Mouse (Mus musculus): ENCODE results near the gene Fbxw2. TPM values are rescaled to one million over a fixed set of nuclear protein-coding genes. Genes with fewer than 3 reads are reported as not detected.
"Not testable (repeated sequence)": the region's sequence is repeated elsewhere in the genome, so short reads cannot be mapped to it uniquely, and the experiment has no call there.

The Fbxw2 gene
- polyA plus RNA-seq, 1 experiment from 2014 or later: 61.0 TPM

DNA sequence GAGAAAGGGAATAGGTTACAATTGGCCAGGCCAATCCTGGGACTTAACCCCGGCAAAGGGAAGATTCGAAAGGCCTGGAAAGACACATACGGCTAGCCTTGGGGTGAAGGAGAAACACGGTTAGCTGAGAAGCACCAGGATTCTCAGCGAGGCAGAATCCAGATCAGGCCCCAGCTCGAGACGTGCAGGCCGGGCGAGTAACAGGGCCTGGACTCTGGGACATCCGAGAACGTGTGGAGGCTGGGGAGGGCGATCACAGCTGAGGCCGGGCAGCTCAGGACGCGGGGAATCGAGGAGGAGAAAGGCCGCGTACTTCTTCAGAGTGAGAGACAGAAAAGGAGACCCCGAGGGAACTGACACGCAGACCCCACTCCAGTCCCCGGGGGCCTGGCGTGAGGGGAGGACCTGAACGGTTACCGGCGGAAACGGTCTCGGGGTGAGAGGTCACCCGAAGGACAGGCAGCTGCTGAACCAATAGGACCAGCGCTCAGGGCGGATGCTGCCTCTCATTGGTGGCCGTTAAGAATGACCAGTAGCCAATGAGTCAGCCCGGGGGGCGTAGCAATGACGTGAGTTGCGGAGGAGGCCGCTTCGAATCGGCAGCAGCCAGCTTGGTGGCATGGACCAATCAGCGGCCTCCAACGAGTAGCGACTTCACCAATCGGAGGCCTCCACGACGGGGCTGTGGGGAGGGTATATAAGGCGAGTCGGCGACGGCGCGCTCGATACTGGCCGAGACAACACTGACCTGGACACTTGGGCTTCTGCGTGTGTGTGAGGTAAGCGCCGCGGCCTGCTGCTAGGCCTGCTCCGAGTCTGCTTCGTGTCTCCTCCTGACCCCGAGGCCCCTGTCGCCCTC, 54.5 kb downstream of the Fbxw2 start, which contains the start of gene Hspa5:
Hspa5 (plus strand) TSS at position 603 of the 859 bp plus-strand sequence.
- DNase-seq (ENCODE audit: low spot score) (peak; percentile 100), ATAC-seq (replicated peaks; ENCODE audit: low FRiP score, low read depth) (peak; percentile 99)
- H3K4me1 ChIP-seq (replicated peaks; ENCODE audit: insufficient read depth, low read length): peaks cover 22% of the 10 kb centered on the region
- peak within 1 kb of the TSS; percentile 97 for H3K9ac ChIP-seq (ENCODE audit: low read depth, low read length)
- H3K27me3 ChIP-seq (ENCODE audit: insufficient read depth, low read length): no peaks in the 10 kb centered on the region
- H3K4me2 ChIP-seq (ENCODE audit: low read length): peak within 1 kb of the TSS; percentile 77
- peaks cover 28% of the 10 kb centered on the region for H3K36me3 ChIP-seq (ENCODE audit: insufficient read depth, low read length)
- WGBS: under 1% methylated on average over 60 of the region's 60 CpGs
- H3K27ac ChIP-seq: peak within 1 kb of the TSS; percentile 93
- H3K9me3 ChIP-seq (replicated peaks; ENCODE audit: low read length): no peaks in the 10 kb centered on the region
- H3K4me3 ChIP-seq (replicated peaks; ENCODE audit: low read depth, low read length): peak within 1 kb of the TSS; percentile 87
- no peak for TF ChIP-seq CTCF (IDR thresholded peaks at IDR 0.05; ENCODE audit: low read depth)

DNA sequence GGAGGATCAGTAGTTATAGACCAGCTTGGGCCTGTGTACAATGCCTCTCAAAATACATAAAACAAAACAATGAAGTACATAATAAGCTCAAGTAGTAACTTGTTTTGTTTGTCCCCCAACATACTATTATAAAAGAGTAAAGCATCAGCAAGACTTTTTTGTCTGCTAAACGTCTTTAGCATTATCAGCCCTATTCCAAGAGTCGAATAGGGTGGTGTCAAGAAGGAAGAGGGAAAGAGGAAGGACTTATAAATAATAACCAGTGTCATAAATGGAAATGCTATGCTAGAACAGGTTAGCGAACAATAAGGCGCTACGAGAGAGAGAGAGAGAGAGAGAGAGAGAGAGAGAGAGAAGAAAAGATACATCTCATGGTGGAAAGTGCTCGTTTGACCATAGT, 55.2 kb downstream of the Fbxw2 start:
- Histone ChIP-seq H3K36me3 (ENCODE audit: insufficient read depth, low read length) (peaks cover 22% of the 10 kb centered on the region), H3K4me1 (replicated peaks; ENCODE audit: insufficient read depth, low read length) (peaks cover 22% of the 10 kb centered on the region), H3K9me3 (replicated peaks; ENCODE audit: low read length) (no peaks in the 10 kb centered on the region), H3K4me3 (replicated peaks; ENCODE audit: low read depth, low read length) (peak overlapping the region; percentile 70), H3K27ac (peak overlapping the region; percentile 93), H3K9ac (ENCODE audit: low read depth, low read length) (peak overlapping the region; percentile 97), H3K27me3 (ENCODE audit: insufficient read depth, low read length) (no peaks in the 10 kb centered on the region), H3K4me2 (ENCODE audit: low read length) (peak overlapping the region; percentile 77)
- DNase-seq (ENCODE audit: low spot score): no peak
- WGBS: under 1% methylated on average over 6 of the region's 6 CpGs
- TF ChIP-seq CTCF (IDR thresholded peaks at IDR 0.05; ENCODE audit: low read depth): no peak
- ATAC-seq (replicated peaks; ENCODE audit: low FRiP score, low read depth): no peak

DNA sequence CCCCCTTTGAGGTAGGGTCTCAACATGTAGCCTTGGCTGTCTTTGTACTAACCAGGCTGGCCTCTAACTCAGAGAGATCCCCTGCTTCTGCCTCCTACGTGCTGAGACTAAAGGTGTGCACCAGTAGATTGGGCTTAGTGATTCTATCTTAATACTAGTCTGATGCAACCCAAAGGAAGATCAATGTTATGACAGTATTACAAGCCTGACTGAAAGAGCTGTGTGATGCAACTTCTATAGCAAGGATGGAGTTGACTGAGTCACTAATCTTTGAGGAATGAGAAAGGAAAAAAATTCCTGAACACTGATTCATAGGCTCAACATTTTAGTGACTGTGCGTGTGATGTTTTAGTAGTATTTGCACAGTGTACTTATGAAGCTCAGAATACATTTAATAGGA, 56.1 kb downstream of the Fbxw2 start:
- H3K36me3 ChIP-seq (ENCODE audit: insufficient read depth, low read length): peaks cover 15% of the 10 kb centered on the region
- no peak for DNase-seq (ENCODE audit: low spot score)
- no peaks in the 10 kb centered on the region for H3K27me3 ChIP-seq (ENCODE audit: insufficient read depth, low read length)
- no peak overlapping the region for H3K27ac ChIP-seq
- H3K9me3 ChIP-seq (replicated peaks; ENCODE audit: low read length): no peaks in the 10 kb centered on the region
- H3K4me3 ChIP-seq (replicated peaks; ENCODE audit: low read depth, low read length): no peak overlapping the region
- WGBS: 93% methylated on average over 2 of the region's 2 CpGs
- ATAC-seq (replicated peaks; ENCODE audit: low FRiP score, low read depth): no peak
- H3K9ac ChIP-seq (ENCODE audit: low read depth, low read length): no peak overlapping the region
- peaks cover 17% of the 10 kb centered on the region for H3K4me1 ChIP-seq (replicated peaks; ENCODE audit: insufficient read depth, low read length)
- no peak overlapping the region for H3K4me2 ChIP-seq (ENCODE audit: low read length)
- TF ChIP-seq CTCF (IDR thresholded peaks at IDR 0.05; ENCODE audit: low read depth): no peak

DNA sequence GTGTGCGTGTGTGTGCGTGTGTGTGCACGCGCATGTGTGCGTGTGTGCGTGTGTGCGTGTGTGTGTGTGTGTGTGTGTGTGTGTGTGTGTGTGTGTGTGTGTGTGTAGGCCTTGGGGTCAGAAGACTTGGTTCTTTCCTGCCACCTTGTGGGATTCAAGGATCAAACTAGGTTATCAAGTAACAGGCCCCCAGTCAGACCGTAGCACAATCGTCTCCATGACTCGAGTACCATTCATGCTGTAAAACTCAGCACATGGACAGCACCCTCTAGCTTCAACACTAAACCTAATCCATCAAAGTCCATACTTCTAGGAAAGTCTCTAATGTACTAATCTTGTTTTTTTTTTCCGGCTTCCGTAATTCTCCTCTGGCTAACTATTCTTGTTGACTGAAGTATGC, 61.3 kb downstream of the Fbxw2 start:
- no peak; the same call in 1 of the 2 replicates for TF ChIP-seq CTCF (IDR thresholded peaks at IDR 0.05; ENCODE audit: low read depth)
- DNase-seq (ENCODE audit: low spot score): no peak
- 59% methylated on average over 12 of the region's 12 CpGs for WGBS
- no peak overlapping the region for H3K4me2 ChIP-seq (ENCODE audit: low read length)
- H3K4me3 ChIP-seq (replicated peaks; ENCODE audit: low read depth, low read length): no peak overlapping the region
- H3K27me3 ChIP-seq (ENCODE audit: insufficient read depth, low read length): no peaks in the 10 kb centered on the region
- no peaks in the 10 kb centered on the region for H3K9me3 ChIP-seq (replicated peaks; ENCODE audit: low read length)
- H3K36me3 ChIP-seq (ENCODE audit: insufficient read depth, low read length): no peaks in the 10 kb centered on the region
- no peaks in the 10 kb centered on the region for H3K4me1 ChIP-seq (replicated peaks; ENCODE audit: insufficient read depth, low read length)
- H3K9ac ChIP-seq (ENCODE audit: low read depth, low read length): no peak overlapping the region
- no peak for ATAC-seq (replicated peaks; ENCODE audit: low FRiP score, low read depth)
- no peak overlapping the region for H3K27ac ChIP-seq

DNA sequence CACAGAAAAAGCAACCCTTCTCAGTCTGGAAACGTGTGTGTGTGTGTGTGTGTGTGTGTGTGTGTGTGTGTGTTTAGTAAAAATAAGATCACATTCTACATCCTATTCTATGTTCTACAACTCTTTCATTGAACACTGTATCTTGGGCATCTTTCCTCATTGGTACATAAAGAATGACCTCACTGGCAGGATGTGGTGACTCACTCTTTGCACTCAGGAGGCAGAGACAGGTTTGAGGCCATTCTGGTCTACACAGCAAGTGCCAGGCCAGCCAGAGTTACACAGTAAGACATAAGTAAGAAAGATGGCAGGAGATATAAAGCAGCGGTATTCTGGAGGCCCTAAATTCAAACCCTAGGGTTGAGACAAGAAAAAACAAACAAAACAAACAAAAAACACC, 63.2 kb downstream of the Fbxw2 start:
- Histone ChIP-seq H3K4me2 (ENCODE audit: low read length) (no peak overlapping the region), H3K9me3 (replicated peaks; ENCODE audit: low read length) (no peaks in the 10 kb centered on the region), H3K9ac (ENCODE audit: low read depth, low read length) (no peak overlapping the region), H3K4me3 (replicated peaks; ENCODE audit: low read depth, low read length) (no peak overlapping the region), H3K27ac (no peak overlapping the region), H3K36me3 (ENCODE audit: insufficient read depth, low read length) (no peaks in the 10 kb centered on the region), H3K4me1 (replicated peaks; ENCODE audit: insufficient read depth, low read length) (no peaks in the 10 kb centered on the region), H3K27me3 (ENCODE audit: insufficient read depth, low read length) (no peaks in the 10 kb centered on the region)
- DNase-seq (ENCODE audit: low spot score) (no peak), ATAC-seq (replicated peaks; ENCODE audit: low FRiP score, low read depth) (no peak)
- WGBS: 62% methylated on average over 2 of the region's 2 CpGs
- TF ChIP-seq CTCF (IDR thresholded peaks at IDR 0.05; ENCODE audit: low read depth): no peak

DNA sequence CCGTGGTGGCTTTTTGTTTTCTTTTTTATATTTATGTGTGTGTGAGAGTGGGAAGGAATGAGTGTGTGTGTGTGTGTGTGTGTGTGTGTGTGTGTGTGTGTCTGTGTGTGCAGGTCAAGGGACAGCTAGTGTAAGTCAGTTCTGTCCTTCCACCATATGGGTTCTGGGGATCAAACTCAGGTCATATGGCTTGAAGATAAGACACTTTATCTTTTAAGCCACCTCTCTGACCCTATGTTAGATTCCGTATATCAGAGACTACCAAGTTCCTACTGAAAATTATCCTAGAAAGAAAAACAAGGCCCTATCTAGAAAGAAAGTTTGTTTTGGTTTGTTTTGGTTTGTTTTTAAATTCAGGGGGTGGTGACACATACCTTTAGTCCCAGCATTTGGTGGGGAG, 63.9 kb downstream of the Fbxw2 start:
- no peaks in the 10 kb centered on the region for H3K9me3 ChIP-seq (replicated peaks; ENCODE audit: low read length)
- DNase-seq (ENCODE audit: low spot score): no peak
- H3K27me3 ChIP-seq (ENCODE audit: insufficient read depth, low read length): no peaks in the 10 kb centered on the region
- H3K4me3 ChIP-seq (replicated peaks; ENCODE audit: low read depth, low read length): no peak overlapping the region
- 83% methylated on average over 2 of the region's 2 CpGs for WGBS
- TF ChIP-seq CTCF (IDR thresholded peaks at IDR 0.05; ENCODE audit: low read depth): no peak
- no peak for ATAC-seq (replicated peaks; ENCODE audit: low FRiP score, low read depth)
- H3K27ac ChIP-seq: no peak overlapping the region
- no peak overlapping the region for H3K4me2 ChIP-seq (ENCODE audit: low read length)
- no peak overlapping the region for H3K9ac ChIP-seq (ENCODE audit: low read depth, low read length)
- no peaks in the 10 kb centered on the region for H3K36me3 ChIP-seq (ENCODE audit: insufficient read depth, low read length)
- no peaks in the 10 kb centered on the region for H3K4me1 ChIP-seq (replicated peaks; ENCODE audit: insufficient read depth, low read length)

DNA sequence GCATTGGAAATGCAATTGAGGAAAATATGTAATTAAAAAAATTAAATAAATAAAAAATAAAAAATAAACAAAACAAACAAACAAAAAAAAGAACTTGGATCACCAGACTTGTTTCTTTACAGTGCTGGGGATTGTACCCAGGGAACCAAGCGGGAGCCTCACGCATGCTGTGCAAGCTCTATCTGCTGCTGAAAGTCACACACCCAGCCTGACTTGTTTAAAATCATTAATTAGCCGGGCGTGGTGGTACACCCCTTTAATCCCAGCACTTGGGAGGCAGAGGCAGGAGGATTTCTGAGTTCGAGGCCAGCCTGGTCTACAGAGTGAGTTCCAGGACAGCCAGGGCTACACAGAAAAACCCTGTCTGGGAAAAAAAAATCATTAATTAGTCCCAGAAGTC, 64.8 kb downstream of the Fbxw2 start:
- H3K9ac ChIP-seq (ENCODE audit: low read depth, low read length); H3K4me2 ChIP-seq (ENCODE audit: low read length); H3K27ac ChIP-seq; H3K27me3 ChIP-seq (ENCODE audit: insufficient read depth, low read length); H3K4me1 ChIP-seq (replicated peaks; ENCODE audit: insufficient read depth, low read length); H3K9me3 ChIP-seq (replicated peaks; ENCODE audit: low read length); ATAC-seq (replicated peaks; ENCODE audit: low FRiP score, low read depth); H3K4me3 ChIP-seq (replicated peaks; ENCODE audit: low read depth, low read length); DNase-seq (ENCODE audit: low spot score); H3K36me3 ChIP-seq (ENCODE audit: insufficient read depth, low read length): not testable (repeated sequence)
- 92% methylated on average over 5 of the region's 5 CpGs for WGBS
